Mouse (Mus musculus) stomach, embryonic 15.5 days (tissue): ENCODE results near the gene N4bp1. TPM values are rescaled to one million over a fixed set of nuclear protein-coding genes. Genes with fewer than 3 reads are reported as not detected.
A peak's percentile ranks its signal among the peaks of the same experiment; 100 is the strongest.

Source experiments
- ATAC-seq: fragments of 200-750 bp; cut with Nextera tagmentation; 2 replicates; pipeline ENCODE4 v1.8.0; 2017; ENCODE audit warnings: low read depth, moderate number of reproducible peaks, moderate TSS enrichment; ENCODE audit not compliant: insufficient read depth, low FRiP score
- H3K27ac ChIP-seq: fragments of 300-500 bp; sonication (generic); 2 replicates; pipeline ENCODE4 v1.5.1; 2015; ENCODE audit warnings: mild to moderate bottlenecking, inconsistent platforms
- H3K27me3 ChIP-seq: fragments of 300-500 bp; sonication (generic); replicated peaks from 2 replicates; pipeline ENCODE4 v1.6.1; 2015; ENCODE audit warnings: inconsistent platforms
- H3K36me3 ChIP-seq: fragments of 300-500 bp; sonication (generic); 2 replicates; pipeline ENCODE4 v1.6.1; 2015; ENCODE audit warnings: inconsistent platforms
- H3K4me1 ChIP-seq: fragments of 300-500 bp; sonication (generic); 2 replicates; pipeline ENCODE4 v1.6.1; 2015; ENCODE audit warnings: inconsistent platforms
- H3K4me2 ChIP-seq: fragments of 300-500 bp; sonication (generic); 2 replicates; pipeline ENCODE4 v1.6.1; 2015; ENCODE audit warnings: mild to moderate bottlenecking, inconsistent platforms
- H3K4me3 ChIP-seq: fragments of 300-500 bp; sonication (generic); replicated peaks from 2 replicates; pipeline ENCODE4 v1.5.1; 2015; ENCODE audit warnings: inconsistent platforms
- H3K9ac ChIP-seq: fragments of 300-500 bp; sonication (generic); 2 replicates; pipeline ENCODE4 v1.6.1; 2015; ENCODE audit warnings: inconsistent platforms
- H3K9me3 ChIP-seq: fragments of 300-500 bp; sonication (generic); 2 replicates; pipeline ENCODE4 v1.6.1; 2016; ENCODE audit warnings: inconsistent platforms
- WGBS: fragments of 180-500 bp; shearing (Covaris S2); methylation state at CpG from one replicate; pipeline ENCODE4 v1.1.7; 2015; 5-methylcytosine and 5-hydroxymethylcytosine counted together
- polyA plus RNA-seq: library from polyadenylated mRNA; unstranded; fragments of >200 nt; fragmentation: Nextera tagmentation; extraction: Ambion mirVana; gene quantifications from 2 replicates; pipeline ENCODE4 v1.2.1, GENCODE M21; 2015

The N4bp1 gene
- polyA plus RNA-seq, 1 experiment from 2014 or later, result 9.4 TPM

- Histone ChIP-seq H3K9me3 (no peaks in the 10 kb centered on the region), H3K27ac (no peak overlapping the region), H3K36me3 (no peaks in the 10 kb centered on the region; the same call in 1 of the 2 replicates), H3K4me3 (no peak overlapping the region), H3K9ac (no peak overlapping the region), H3K27me3 (no peaks in the 10 kb centered on the region), H3K4me1 (no peaks in the 10 kb centered on the region), H3K4me2 (no peak overlapping the region)
- WGBS, result 86% methylated on average over 3 of the region's 3 CpGs
- no peak for ATAC-seq
Measured at GRCm38 (mm10) chr8:86852491-86852890, 32.6 kb downstream of the N4bp1 start.

- H3K27ac ChIP-seq, result no peak overlapping the region
- no peak overlapping the region for H3K9ac ChIP-seq
- H3K4me2 ChIP-seq, result no peak overlapping the region
- peaks cover 9% of the 10 kb centered on the region for H3K36me3 ChIP-seq
- no peak overlapping the region for H3K4me3 ChIP-seq
- WGBS, result 66% methylated on average over 5 of the region's 5 CpGs
- ATAC-seq, result no peak
- H3K9me3 ChIP-seq, result no peaks in the 10 kb centered on the region
- no peaks in the 10 kb centered on the region for H3K27me3 ChIP-seq
- H3K4me1 ChIP-seq, result no peaks in the 10 kb centered on the region
Measured at GRCm38 (mm10) chr8:86848876-86849275, 36.2 kb downstream of the N4bp1 start.

GRCm38 (mm10) chr8:86848401-86848800, 36.7 kb downstream of the N4bp1 start:
- peaks cover 10% of the 10 kb centered on the region for H3K36me3 ChIP-seq

GRCm38 (mm10) chr8:86847091-86847490, 38.0 kb downstream of the N4bp1 start:
- ATAC-seq, result no peak
- peaks cover 16% of the 10 kb centered on the region for H3K36me3 ChIP-seq
- H3K9me3 ChIP-seq, result no peaks in the 10 kb centered on the region
- no peak overlapping the region for H3K4me2 ChIP-seq
- H3K27ac ChIP-seq, result no peak overlapping the region
- WGBS, result 81% methylated on average over 3 of the region's 3 CpGs
- no peak overlapping the region for H3K9ac ChIP-seq
- H3K27me3 ChIP-seq, result no peaks in the 10 kb centered on the region
- H3K4me3 ChIP-seq, result no peak overlapping the region
- no peaks in the 10 kb centered on the region for H3K4me1 ChIP-seq

More at GRCm38 (mm10) chr8:86848401-86848800, 36.7 kb downstream of the N4bp1 start:
- Histone ChIP-seq H3K27ac (no peak overlapping the region), H3K4me1 (no peaks in the 10 kb centered on the region), H3K4me2 (no peak overlapping the region), H3K4me3 (no peak overlapping the region), H3K27me3 (no peaks in the 10 kb centered on the region), H3K9me3 (no peaks in the 10 kb centered on the region), H3K9ac (no peak overlapping the region)
- ATAC-seq, result no peak
- 69% methylated on average over 6 of the region's 6 CpGs for WGBS

GRCm38 (mm10) chr8:86845875-86846274, 39.2 kb downstream of the N4bp1 start:
- Histone ChIP-seq H3K36me3 (peaks cover 22% of the 10 kb centered on the region), H3K4me3 (no peak overlapping the region), H3K9me3 (no peaks in the 10 kb centered on the region), H3K9ac (no peak overlapping the region), H3K27ac (no peak overlapping the region), H3K4me2 (no peak overlapping the region), H3K27me3 (no peaks in the 10 kb centered on the region), H3K4me1 (no peaks in the 10 kb centered on the region)
- WGBS, result 96% methylated on average over 5 of the region's 5 CpGs
- no peak for ATAC-seq

GRCm38 (mm10) chr8:86844856-86845255, 40.2 kb downstream of the N4bp1 start:
- H3K9me3 ChIP-seq, result no peaks in the 10 kb centered on the region
- ATAC-seq, result no peak
- no peak overlapping the region for H3K27ac ChIP-seq
- peaks cover 22% of the 10 kb centered on the region for H3K36me3 ChIP-seq
- H3K27me3 ChIP-seq, result no peaks in the 10 kb centered on the region
- H3K4me3 ChIP-seq, result no peak overlapping the region
- WGBS, result 95% methylated on average over 6 of the region's 6 CpGs
- no peak overlapping the region for H3K4me2 ChIP-seq
- no peaks in the 10 kb centered on the region for H3K4me1 ChIP-seq
- H3K9ac ChIP-seq, result no peak overlapping the region

- 0 out of 2 replicates have a peak, but pooled peaks have one; percentile 42 for ATAC-seq
- no peaks in the 10 kb centered on the region for H3K27me3 ChIP-seq
- WGBS, result 57% methylated on average over 8 of the region's 8 CpGs
- H3K27ac ChIP-seq, result no peak overlapping the region
- H3K4me3 ChIP-seq, result no peak overlapping the region
- H3K36me3 ChIP-seq, result peaks cover 22% of the 10 kb centered on the region
- no peak overlapping the region for H3K4me2 ChIP-seq
- H3K9me3 ChIP-seq, result no peaks in the 10 kb centered on the region
- no peaks in the 10 kb centered on the region for H3K4me1 ChIP-seq
- H3K9ac ChIP-seq, result no peak overlapping the region
Measured at GRCm38 (mm10) chr8:86843896-86844295, 41.2 kb downstream of the N4bp1 start.

GRCm38 (mm10) chr8:86841556-86842309, 43.3 kb downstream of the N4bp1 start:
- Histone ChIP-seq H3K4me2 (no peak overlapping the region), H3K4me1 (no peaks in the 10 kb centered on the region), H3K9me3 (no peaks in the 10 kb centered on the region), H3K27me3 (no peaks in the 10 kb centered on the region), H3K4me3 (no peak overlapping the region), H3K27ac (no peak overlapping the region), H3K9ac (no peak overlapping the region), H3K36me3 (peaks cover 18% of the 10 kb centered on the region)
- WGBS, result 92% methylated on average over 8 of the region's 8 CpGs
- no peak for ATAC-seq

- WGBS, result 92% methylated on average over 12 of the region's 12 CpGs
- H3K36me3 ChIP-seq, result peaks cover 17% of the 10 kb centered on the region; the same call in 1 of the 2 replicates
- no peak overlapping the region for H3K9ac ChIP-seq
- no peak overlapping the region for H3K4me2 ChIP-seq
- H3K4me3 ChIP-seq, result no peak overlapping the region
- H3K27me3 ChIP-seq, result no peaks in the 10 kb centered on the region
- no peak for ATAC-seq
- H3K4me1 ChIP-seq, result no peaks in the 10 kb centered on the region
- no peaks in the 10 kb centered on the region for H3K9me3 ChIP-seq
- H3K27ac ChIP-seq, result no peak overlapping the region
Measured at GRCm38 (mm10) chr8:86840120-86840693, 44.9 kb downstream of the N4bp1 start.

GRCm38 (mm10) chr8:86838707-86839438, 46.2 kb downstream of the N4bp1 start:
- peaks cover 13% of the 10 kb centered on the region; the same call in 1 of the 2 replicates for H3K36me3 ChIP-seq
- no peak for ATAC-seq
- 84% methylated on average over 6 of the region's 6 CpGs for WGBS

GRCm38 (mm10) chr8:86837234-86837633, 47.8 kb downstream of the N4bp1 start:
- Histone ChIP-seq H3K4me1 (no peaks in the 10 kb centered on the region), H3K9me3 (no peaks in the 10 kb centered on the region), H3K36me3 (peaks cover 7% of the 10 kb centered on the region; the same call in 1 of the 2 replicates), H3K4me2 (no peak overlapping the region), H3K9ac (no peak overlapping the region), H3K4me3 (no peak overlapping the region), H3K27me3 (no peaks in the 10 kb centered on the region), H3K27ac (no peak overlapping the region)
- ATAC-seq, result no peak
- 83% methylated on average over 2 of the region's 2 CpGs for WGBS

More at GRCm38 (mm10) chr8:86838707-86839438, 46.2 kb downstream of the N4bp1 start:
- Histone ChIP-seq H3K4me2 (no peak overlapping the region), H3K4me3 (no peak overlapping the region), H3K9me3 (no peaks in the 10 kb centered on the region), H3K9ac (no peak overlapping the region), H3K27ac (no peak overlapping the region), H3K27me3 (no peaks in the 10 kb centered on the region), H3K4me1 (no peaks in the 10 kb centered on the region)

GRCm38 (mm10) chr8:86835881-86836280, 49.2 kb downstream of the N4bp1 start:
- Histone ChIP-seq H3K36me3 (no peaks in the 10 kb centered on the region), H3K4me1 (no peaks in the 10 kb centered on the region), H3K27me3 (no peaks in the 10 kb centered on the region), H3K9ac (no peak overlapping the region), H3K27ac (no peak overlapping the region), H3K9me3 (no peaks in the 10 kb centered on the region), H3K4me3 (no peak overlapping the region), H3K4me2 (no peak overlapping the region)
- no peak for ATAC-seq
